Mouse (Mus musculus) cerebellum, adult 11-12 months (tissue): ENCODE measurements around the gene Mctp1.
"Not testable (repeated sequence)": the region's sequence is repeated elsewhere in the genome, so short reads cannot be mapped to it uniquely, and the experiment has no call there.

ENCODE experiments used
- DNase-seq: peaks from one replicate; pipeline ENCODE4 v3.0.0; 2022

The Mctp1 gene

DNA sequence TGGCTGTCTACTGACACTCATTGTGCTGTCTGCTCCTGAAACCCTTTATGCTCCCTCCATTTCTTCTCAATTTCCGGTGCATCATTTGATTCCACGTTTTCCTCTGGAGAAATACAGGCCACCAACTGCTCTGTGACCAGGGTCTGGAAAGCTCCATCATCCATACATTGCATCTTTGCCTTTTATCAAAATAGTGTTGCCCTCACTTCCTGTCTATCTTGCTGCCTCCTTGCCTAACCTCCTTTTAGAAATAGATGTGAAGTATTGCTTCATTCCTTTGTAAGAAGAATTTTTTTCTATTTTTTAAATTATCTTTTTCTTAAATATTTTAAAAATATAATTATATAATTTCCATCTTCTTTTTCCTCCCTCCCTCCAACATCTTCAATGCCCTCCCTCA lies 98.7 kb downstream of the Mctp1 start:
- DNase-seq = no peak

DNA sequence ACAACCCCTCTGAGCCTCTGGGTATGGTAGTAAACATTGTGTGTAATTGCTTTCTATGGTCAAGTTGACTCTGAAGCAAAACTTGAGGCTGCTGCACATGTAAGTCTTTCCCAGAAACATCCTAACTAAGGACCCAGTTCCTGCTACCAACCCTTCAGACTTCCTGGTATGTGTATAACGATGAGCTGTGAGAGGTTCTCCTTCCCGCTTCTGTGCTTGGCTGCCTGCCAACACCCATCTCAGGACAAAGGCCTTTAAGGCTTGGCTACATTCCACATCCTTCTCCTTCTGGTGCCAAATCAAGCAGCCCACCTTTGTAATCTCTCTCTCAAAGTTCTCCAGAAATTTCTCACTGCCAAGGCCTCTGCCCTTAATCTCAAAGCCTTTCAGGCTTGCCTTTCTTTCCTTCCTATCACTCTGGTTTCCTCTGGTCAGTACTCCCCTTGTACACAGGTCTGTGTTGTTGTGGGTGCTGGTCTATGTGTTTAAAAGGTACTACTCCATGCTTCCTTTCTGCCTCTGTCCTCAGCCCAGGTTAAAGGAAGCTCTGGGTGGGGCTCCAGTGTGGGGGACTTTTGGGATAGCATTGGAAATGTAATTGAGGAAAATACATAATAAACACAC lies 99.9 kb downstream of the Mctp1 start:
- peak; percentile 27 for DNase-seq

DNA sequence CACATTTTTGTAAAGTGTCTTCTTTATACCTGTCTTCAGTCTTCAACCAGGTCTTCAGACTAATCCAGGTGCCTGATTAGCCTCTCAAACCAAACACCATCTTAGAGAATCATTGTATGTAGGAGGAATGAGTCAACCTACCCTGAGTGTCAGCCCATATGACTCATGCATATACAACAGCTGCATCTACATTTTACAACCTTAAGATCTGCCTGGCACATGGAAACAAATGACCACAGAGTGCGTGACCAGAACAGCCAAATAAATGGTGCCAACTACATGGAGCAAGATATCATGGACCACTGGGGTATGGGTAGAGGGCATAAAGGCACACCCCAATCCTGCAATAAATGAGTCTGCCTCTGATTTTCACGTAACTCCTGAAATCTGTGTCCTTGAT lies 131.6 kb downstream of the Mctp1 start:
- DNase-seq = no peak

DNA sequence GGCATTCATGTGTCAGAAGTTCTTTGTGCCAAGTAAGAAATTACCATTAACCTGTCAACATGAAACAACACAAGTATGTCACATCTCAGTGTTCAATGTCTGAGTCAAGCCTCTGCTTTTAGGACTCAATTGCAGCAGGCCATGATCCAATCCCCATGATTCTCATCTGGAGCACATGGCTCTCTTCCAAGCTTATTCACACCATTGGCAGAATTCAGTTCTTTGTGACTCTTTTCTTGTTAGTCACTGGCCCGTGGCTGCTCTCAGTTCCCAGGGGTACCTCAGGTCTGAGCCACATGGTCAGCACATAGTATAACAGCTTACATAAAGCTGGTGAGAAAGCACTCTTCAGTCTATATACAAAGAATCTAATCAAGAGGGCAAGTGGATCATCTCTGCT lies 138.8 kb downstream of the Mctp1 start:
- DNase-seq = no peak

DNA sequence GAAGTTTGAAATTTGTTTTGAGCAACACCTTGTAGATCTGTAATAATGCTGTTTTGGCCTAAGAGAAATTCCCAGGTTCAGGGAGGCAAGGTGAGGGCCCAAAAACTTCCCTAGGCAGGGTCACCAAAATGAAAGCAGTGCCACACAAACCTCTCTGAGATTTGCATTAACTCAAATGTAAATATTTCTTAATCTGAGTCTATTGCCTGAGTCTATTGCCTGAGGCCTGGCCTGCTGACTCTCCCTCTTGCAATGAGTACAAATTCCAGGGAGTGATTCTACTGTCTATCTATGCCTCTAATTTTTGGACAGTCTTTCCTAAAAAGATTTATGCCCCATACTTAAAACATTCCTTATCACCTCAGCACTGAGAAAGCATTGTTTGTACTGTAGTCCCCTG lies 143.0 kb downstream of the Mctp1 start:
- DNase-seq = no peak

DNA sequence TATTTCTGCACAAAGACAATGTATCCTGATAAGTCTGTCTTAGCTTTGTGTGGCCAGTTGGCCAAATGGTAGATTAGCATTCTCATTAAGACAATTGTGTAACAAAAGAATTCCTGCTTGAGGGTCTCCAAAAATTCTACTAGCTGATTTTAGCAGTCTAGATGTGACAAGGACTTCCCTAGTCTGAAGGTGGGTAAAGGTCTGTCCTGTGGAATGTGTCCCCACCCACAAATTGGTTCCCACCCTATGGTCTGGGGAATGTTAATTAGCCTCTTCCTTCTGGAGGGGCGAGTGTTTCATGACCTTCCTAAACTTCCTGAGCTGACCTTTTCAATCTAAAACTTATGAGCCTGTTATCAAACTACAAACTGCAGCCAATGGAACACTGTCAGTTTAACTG lies 143.4 kb downstream of the Mctp1 start:
- no peak for DNase-seq

DNA sequence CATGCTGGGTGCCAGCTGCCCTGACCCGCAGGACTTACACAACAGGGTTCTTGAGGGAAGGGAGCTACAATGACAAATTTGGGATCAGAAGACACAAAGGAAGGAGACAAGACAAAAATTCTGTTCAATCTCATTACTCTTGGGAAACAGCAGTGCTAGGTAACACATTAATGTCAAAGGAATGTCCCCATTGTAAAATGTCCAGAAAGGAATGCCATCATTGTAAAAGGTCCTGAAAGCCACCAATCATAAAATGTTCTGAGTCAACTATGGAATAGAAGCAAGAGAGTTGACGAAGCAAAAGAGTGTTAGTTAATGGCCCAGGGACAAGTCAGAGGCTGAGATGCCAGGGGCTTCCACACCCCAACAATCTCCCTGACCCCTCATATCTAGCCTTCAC lies 145.6 kb downstream of the Mctp1 start:
- no peak for DNase-seq

DNA sequence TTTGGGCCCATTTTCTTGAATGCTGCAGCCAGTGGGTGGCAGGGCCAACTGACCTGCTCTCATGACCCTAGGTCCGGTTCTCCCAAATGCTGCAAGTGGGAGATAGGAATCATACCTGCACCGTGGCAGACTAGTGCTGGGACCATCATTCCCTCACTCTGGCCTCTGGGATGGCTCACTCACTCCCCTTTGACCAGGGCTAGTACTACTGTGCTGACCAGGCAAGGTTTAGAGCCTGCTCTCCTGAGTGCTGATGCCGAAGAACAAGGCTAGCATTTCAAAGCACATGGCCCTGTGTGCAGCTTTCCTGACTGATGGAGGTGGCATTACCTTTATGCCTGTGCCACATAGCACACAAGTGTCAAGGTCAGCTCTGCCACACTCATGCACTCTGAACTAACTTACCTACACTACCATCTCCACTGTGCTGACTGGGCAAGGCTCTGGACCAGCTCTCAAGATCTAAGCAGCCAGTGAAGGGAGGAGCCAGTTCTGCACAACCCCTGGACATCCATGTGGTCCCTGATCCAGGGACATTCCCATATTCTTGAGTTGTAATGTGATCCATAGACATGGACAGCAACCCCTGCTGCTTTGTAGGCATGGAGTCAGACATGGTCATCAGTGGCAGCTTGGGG lies 146.7 kb downstream of the Mctp1 start:
- DNase-seq = no peak

DNA sequence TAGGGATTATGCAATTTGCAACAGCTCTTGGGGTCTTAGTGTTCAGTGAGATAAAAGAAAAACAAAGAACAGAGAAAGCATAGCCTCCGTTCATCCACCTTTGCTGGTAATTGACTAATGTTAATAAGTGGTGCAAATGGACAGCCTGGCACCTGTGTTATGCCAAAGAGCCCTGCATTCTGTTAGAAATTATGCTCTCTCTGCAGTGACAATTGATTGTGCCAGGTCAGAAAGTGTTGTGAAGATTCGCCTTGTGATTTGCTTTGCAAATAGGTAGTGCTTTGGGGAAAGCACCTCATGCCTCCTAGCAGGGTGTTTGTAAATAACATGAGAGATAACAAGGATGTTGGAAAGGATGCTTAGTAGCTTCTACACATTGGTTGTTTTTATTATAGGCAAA lies 163.5 kb downstream of the Mctp1 start:
- DNase-seq = peak; percentile 69

DNA sequence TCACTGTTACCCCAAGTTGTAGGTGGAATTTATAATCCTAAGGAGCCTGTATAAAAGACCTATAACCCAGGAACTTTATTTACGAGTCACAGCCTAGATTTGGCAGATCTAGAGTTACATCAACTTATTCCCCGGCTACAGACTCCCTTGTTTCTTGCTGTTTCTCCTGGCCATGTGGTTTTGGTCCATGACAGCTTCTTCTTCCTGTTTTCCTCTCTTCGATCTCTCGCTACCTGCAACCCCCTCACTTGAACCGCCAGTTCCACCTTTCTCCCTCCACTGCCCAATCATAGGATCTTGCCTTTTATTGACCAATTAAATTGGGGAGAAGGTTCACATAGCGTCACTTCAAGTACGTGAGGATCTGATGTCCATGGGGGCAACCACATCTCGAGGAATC lies 176.6 kb downstream of the Mctp1 start:
- DNase-seq = no peak

DNA sequence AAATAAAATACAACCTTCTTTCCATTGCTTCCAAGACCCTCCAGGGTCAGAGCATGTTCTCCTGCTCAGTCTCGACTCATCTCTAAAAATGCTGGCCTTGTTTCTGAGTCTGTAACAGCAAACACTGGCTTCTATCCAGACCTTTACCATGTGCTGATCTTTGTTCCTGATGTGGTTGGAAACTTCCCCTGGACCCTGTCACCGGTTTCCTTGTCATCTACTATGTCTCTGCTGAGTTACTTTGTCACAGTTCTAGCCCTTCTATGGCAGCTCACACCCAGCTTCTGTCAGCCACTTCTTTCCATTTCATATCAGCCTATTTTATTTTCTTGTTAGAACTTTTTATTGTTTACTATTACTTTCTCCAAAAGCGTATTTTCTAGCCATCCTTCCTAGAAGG lies 177.3 kb downstream of the Mctp1 start:
- no peak for DNase-seq

DNA sequence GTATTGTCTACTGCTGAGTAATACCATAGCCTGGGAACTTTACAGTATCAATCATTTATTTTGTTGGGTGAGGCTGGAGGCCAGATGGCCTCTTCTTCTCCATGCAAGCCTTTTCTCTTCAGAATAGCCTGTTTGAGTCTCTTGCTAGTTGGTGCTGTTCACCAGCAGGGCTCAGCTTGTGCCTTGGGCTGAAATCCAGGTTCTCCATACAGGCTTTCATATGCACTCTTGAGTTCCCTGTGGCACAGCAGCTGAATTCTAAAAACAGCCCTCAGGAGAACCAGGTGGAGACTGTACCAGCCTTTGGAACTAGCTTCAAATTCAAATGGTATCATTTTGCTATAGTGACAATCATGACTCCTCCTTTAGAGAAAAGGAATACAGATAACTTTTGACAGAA lies 179.7 kb downstream of the Mctp1 start:
- DNase-seq = peak; percentile 89

DNA sequence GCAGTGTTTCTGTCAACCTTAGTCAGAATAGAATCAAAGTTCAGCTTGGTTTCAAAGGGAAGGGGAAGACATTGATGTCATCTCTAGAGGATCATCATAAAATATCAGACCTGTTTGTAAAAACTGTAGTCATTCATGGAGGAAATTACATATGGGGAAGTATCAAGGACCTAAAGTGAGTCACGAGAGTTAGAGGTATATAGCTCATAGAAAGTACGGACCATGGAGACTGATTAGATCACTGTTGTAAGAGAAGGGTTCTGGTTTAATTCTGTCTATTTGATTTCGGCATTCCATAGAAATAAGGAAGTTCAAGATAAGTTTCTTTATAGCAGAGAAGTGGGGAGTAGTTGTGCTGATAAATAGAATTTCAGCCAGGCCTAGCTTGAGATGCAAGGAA lies 181.7 kb downstream of the Mctp1 start:
- DNase-seq = no peak

DNA sequence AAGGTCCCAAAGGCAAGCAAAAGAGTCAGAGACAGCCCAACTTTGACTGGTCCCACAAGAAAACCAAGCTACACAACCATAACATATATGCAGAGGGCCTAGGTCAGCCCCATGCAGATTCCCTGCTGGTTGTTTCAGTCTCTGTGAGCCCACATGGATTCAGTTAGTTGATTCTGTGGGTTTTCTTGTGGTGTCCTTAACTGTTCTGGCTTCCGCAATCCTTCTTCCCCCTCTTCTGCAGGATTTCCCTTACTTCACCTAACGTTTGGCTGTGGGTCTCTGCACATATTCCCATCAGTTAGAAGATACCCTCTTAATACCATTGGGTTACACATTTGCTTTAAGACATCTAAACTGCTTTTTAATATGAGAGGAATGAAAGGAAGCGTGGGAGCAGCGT lies 183.1 kb downstream of the Mctp1 start:
- DNase-seq = no peak

DNA sequence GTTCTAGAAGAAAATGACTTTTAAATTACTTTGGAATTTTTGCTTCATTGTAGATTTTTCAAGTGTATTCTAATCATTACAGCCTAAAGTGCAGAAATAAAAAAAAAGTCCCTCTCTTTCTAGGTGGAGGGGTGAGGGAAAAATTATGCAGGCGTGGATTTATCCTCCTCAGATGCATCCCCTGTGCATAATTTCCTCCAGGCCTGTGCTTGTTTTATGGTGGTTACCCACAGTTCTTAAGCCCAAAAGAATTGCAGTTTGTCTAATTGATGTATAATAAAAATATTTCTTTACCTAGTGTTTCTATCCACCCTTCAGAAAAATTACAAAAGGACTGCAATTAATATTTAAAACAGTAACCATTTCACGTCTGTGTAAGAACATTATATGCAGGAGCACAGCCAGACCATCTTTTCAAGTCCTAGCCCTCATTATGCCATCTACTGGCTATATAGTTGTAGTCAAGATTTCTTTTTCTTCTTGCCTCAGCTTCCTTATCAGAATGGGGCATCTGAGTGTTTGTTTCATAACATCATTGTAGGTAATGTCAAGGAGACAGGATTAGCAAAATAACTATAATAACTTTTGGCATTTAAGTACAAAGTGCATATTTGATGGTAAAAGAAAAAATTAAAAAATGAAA lies 184.4 kb downstream of the Mctp1 start:
- no peak for DNase-seq

DNA sequence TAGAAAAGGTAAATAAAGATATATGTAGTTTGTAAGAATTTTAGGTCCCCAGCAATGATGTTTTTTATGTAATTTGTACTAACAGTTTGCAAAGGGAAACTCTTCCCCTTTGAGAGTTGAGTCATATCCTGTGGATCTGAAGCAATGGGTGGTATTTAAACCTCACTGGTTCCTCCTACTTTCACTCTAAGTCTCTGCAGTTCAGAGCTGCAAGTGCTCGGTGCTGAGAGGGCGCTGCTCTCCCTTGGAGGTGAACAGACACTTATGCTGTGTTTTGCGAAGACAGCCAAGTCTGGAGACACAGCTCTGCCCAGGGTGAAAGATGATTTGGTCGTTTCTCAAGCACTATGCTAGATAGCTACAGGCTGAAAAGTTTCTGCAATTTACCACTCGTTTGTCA lies 195.1 kb downstream of the Mctp1 start:
- no peak for DNase-seq

DNA sequence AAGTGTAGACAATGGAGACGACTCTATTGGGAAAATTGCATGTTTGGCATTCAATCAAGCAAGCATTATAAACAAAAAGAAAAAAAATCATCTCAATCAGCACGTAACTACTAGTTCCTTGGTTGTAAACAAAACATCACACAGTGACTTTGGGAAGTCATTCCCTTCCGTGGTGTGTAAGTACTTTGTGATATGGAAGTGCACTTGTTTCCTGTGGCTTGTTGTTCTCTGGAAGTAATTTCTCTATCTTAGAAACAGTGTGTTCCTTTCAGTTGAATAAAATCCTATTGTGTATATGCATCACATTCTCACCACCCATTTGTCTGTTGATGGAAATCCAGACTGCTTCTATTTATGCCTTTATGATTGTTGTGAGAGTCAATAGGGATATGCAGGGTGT lies 201.1 kb downstream of the Mctp1 start:
- no peak for DNase-seq

DNA sequence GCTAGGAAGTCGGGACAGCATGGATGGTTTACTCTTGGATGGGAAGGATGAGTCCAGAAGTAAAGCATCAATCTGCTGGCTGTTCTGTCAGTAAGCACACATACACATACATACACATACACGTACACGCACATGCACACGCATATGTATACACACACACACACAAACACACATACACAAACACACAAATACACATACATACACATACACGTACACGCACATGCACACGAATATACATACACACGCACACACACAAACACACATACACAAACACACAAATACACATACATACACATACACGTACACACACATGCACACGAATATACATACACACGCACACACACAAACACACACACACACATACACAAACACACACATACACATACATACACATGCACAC lies 206.4 kb downstream of the Mctp1 start:
- DNase-seq = not testable (repeated sequence)

DNA sequence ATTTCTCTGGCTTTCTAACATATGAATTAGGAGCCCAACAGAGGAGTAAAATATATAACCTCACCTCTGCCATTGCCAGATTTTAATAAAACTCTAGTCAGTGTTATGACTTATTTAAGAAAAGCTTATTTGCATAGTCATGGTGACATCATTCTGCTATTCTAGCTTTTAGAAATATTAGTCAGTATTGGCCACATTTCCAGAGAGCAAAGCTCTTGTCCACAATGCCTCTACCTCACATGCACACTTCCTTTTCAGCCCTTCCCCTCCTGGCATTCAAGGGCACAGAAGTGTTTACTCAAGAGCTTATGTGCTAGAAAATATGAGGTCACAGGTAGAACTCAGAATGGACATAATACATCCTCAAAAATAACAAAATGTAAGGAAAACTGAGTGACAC lies 206.9 kb downstream of the Mctp1 start:
- DNase-seq = no peak

DNA sequence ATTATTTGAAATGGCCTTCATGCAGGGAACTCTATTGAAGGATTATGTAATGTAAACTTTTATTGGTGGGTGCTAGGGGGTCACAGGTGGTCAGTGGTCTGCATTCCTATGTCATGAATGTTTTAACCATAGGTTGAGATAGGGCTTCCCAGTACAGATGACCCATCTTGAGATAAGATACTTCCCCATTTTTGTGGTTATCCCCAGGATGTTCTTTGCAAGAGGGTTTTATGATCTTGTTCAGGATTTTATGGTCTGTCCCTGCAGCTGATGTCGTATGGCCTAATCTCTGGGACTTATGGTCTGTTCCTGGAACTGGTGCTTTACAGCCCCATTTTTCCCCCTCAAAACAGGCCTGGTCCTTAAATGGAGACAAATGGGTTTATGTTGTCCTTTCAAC lies 207.4 kb downstream of the Mctp1 start:
- no peak for DNase-seq

DNA sequence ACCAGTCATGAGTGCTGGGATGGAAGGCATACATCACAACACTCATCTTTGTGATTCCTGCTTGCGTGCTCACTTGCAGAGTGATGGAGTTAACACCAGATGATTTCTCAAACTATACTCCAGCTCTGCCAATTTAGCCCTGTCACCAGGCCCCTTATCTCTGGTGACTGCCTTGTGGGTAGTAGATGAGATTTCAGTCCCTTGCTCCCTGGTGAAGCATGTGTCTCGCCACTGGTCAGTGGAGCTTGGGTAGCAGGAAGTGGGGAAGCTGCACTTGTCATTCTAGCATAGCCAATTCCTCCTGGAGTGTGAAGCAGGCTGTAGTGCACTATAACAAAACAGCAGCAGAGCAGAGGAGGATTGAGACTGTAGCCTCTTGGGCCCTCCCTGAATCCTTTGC lies 208.6 kb downstream of the Mctp1 start:
- DNase-seq = no peak

DNA sequence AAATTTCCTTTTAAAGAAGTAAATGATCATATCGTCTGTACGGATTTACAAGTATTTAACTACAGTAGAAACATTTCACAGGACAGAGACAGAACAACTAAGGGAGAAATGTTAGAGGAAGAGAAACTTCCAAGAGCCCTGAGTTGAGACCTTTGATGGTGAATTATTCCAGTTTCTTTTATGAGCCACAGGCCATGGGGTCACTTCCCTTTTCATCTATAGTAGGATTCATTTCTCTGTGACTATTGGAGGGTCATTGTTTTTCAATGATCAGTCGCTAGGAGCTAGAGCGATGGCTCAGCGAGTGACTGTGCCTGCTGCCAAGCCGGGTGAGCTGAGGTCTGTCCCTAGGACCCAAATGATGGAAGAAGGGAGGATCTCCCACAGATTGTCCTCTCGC lies 212.7 kb downstream of the Mctp1 start:
- DNase-seq = no peak

DNA sequence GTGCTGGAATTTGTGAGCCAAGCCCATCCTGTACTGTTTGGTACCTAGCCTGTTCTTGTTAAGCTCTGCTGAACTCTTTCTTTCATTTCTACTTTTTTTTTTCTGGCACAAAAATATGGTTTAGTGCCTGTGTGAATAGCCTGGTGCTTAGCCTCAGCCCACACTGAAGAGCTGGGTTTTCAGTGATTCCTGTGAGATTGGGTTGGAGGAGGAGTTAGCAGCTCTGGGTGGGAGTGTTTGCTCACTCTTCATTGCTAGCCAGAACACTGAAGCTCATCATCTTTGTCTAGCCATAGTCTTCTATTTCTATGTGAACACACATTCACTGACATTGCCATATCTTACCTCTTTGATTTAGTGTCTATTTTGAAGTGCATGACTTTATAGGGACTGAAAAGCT lies 225.1 kb downstream of the Mctp1 start:
- no peak for DNase-seq

DNA sequence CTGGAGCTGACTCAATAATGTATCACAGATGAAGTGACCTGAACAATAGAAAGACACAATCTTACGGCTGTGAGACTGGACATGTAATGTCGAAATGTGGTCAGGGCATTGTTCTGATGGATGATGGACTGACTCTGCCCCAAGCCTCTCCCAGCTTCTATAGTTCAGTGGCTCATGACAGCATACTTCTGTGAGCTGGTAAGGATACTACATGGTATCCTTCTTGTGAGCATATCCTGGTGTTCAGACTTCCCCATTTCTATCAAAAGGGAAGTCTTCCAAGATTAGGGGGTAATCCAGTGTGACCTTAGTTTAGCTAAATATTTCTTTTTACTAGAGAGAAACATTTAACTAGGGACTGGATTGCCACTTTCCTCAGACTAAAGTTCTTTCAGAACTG lies 227.2 kb downstream of the Mctp1 start:
- no peak for DNase-seq

DNA sequence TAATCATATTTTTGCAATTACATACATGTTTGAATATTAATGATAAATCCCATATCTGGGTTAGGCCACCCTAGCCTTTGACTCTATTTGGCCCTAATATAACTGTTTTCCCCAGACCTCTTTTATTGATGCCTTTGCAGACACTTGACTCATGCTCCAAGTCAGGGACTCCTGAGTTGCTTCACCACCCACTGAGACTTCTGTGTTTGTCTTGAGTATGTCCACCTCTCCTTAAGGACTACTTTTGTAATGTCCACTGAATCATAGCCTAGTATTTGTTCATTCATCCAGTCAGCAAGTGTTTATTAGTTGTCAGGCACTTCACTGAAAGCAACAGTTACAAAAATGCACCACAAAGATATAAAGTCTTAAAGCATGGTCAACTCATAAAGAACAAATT lies 235.8 kb downstream of the Mctp1 start:
- no peak for DNase-seq
